Mouse (Mus musculus) kidney, adult 2 months (tissue): ENCODE results near the gene Mtch1.
A peak's percentile ranks its signal among the peaks of the same experiment; 100 is the strongest.

Experiments
- CTCF ChIP-seq: fragments of 200-500 bp; conservative IDR thresholded peaks from 2 replicates; pipeline ENCODE4 v1.5.1; 2011; ENCODE audit warnings: low read depth, mild to moderate bottlenecking, control low read depth, low read length, moderate library complexity, mixed read lengths; ENCODE audit not compliant: insufficient read depth, insufficient read length
- POLR2A ChIP-seq: fragments of 200-500 bp; IDR thresholded peaks from one replicate; pipeline ENCODE4 v1.6.1; 2011; ENCODE audit warnings: low read depth, low read length, control low read depth

DNA sequence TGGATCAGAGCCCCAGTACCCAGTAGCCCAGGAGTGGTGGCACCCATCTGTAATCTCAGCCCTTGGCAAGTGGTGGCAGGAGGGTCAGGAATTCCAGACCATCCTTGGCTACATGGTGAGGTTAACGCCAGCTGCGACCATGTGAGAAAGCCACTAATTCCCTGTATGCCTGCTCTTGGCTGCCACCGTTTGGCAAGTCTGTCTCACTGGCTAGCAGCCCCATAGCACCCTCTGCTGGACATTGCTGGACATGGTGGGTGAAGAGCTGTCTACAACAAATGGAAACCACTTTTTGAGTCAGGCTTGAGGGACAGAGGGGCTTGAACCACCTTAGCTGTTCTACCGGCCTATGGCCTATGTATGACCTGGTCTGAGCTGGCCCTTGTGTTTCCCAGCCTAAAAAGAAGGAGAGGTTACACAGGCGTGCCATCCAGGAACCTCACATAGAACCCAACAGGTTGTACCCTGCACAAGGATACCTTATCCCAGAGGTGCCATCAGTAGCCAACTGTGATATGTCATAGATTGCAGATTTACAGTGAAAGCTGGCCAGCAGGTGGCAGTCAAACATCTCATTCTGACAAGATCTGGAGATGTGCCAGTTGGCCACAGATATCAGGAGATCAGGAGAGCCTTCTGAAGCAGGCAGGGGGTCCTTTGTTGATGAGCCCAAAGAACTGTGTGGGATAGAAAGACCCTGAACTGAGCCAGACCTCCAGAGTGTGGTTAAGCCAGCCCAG lies 23.4 kb upstream of the Mtch1 start:
- TF ChIP-seq CTCF (peak; percentile 100), POLR2A (no peak)
